7 mouse cellular contexts compared by ENCODE assay signal in genomic region chr1:52817813-52818147, GRCm38 (mm10). TPM values are rescaled to one million over a fixed set of nuclear protein-coding genes. Genes with fewer than 3 reads are reported as not detected.
DNase-seq lines count a peak whose midpoint lies in the region; ATAC-seq and TF ChIP-seq lines count a peak whose summit lies in the region.

No protein-coding gene starts in this region.

- peak overlapping the region; percentile 96 for H3K4me2 ChIP-seq in lung, embryonic 15.5 days
- peak overlapping the region; percentile 87 for H3K4me2 ChIP-seq in forebrain, embryonic 12.5 days
- H3K4me2 ChIP-seq in limb, embryonic 13.5 days (replicated peaks), result peak overlapping the region; percentile 79

- H3K4me3 ChIP-seq in lung, embryonic 15.5 days, result peak overlapping the region; percentile 73
- peak overlapping the region; percentile 66 for H3K4me3 ChIP-seq in forebrain, embryonic 12.5 days (replicated peaks)
- H3K4me3 ChIP-seq in limb, embryonic 13.5 days, result peak overlapping the region; percentile 72
- H3K4me3 ChIP-seq in small intestine, adult 2 months (ENCODE audit: low read depth, low read length), result peak overlapping the region; percentile 73

- DNase-seq in lung, adult 18-20 months, result no peak
- DNase-seq in adrenal gland, adult 18-20 months (ENCODE audit: low spot score in 2 of 2), result no peak

- no peaks in the 10 kb centered on the region for H3K27me3 ChIP-seq in lung, embryonic 15.5 days
- 0 out of 2 replicates have a peak, but pooled peaks cover 4% of the 10 kb centered on the region for H3K27me3 ChIP-seq in forebrain, embryonic 12.5 days
- H3K27me3 ChIP-seq in limb, embryonic 13.5 days, result no peaks in the 10 kb centered on the region
- H3K27me3 ChIP-seq in small intestine, adult 2 months (ENCODE audit: control insufficient read depth, insufficient read depth, low read length), result no peaks in the 10 kb centered on the region

- TF ChIP-seq POLR2A in small intestine, adult 2 months (IDR thresholded peaks at IDR 0.05; ENCODE audit: low read depth, low read length), result no peak

- no peak for ATAC-seq in lung, embryonic 15.5 days (ENCODE audit: borderline replicate concordance, extremely low read depth, low FRiP score, low TSS enrichment)
- no peak for ATAC-seq in forebrain, embryonic 12.5 days (ENCODE audit: low FRiP score)
- ATAC-seq in limb, embryonic 13.5 days (ENCODE audit: low FRiP score, low read depth), result no peak
- no peak for ATAC-seq in erythroid progenitor cell, adult 5-6 weeks (replicated peaks; ENCODE audit: low FRiP score, poor library complexity, severe bottlenecking)

- H3K9ac ChIP-seq in lung, embryonic 15.5 days, result peak overlapping the region; percentile 77
- peak overlapping the region; percentile 79 for H3K9ac ChIP-seq in forebrain, embryonic 12.5 days
- H3K9ac ChIP-seq in limb, embryonic 13.5 days, result peak overlapping the region; percentile 89

- H3K27ac ChIP-seq in lung, embryonic 15.5 days, result peak overlapping the region; percentile 75
- H3K27ac ChIP-seq in forebrain, embryonic 12.5 days, result peak overlapping the region; percentile 70; the same call in 1 of the 2 replicates
- H3K27ac ChIP-seq in limb, embryonic 13.5 days, result peak overlapping the region; percentile 87; the same call in 1 of the 2 replicates
- H3K27ac ChIP-seq in small intestine, adult 2 months (ENCODE audit: insufficient read depth, low read depth, low read length), result no peak overlapping the region; the same call in 1 of the 2 replicates

- no peaks in the 10 kb centered on the region for H3K36me3 ChIP-seq in lung, embryonic 15.5 days
- no peaks in the 10 kb centered on the region for H3K36me3 ChIP-seq in forebrain, embryonic 12.5 days (replicated peaks)
- no peaks in the 10 kb centered on the region for H3K36me3 ChIP-seq in limb, embryonic 13.5 days
- no peaks in the 10 kb centered on the region for H3K36me3 ChIP-seq in small intestine, adult 2 months (ENCODE audit: control insufficient read depth, insufficient read depth, low read length)

- WGBS in lung, embryonic 15.5 days, result 3% methylated on average over 7 of the region's 7 CpGs
- WGBS in forebrain, embryonic 12.5 days, result 4% methylated on average over 7 of the region's 7 CpGs
- 6% methylated on average over 7 of the region's 7 CpGs for WGBS in limb, embryonic 13.5 days
- WGBS in small intestine, adult 2 months, result 8% methylated on average over 7 of the region's 7 CpGs

- H3K4me1 ChIP-seq in lung, embryonic 15.5 days, result peaks cover 9% of the 10 kb centered on the region; the same call in 1 of the 2 replicates
- H3K4me1 ChIP-seq in forebrain, embryonic 12.5 days, result peaks cover 13% of the 10 kb centered on the region
- H3K4me1 ChIP-seq in limb, embryonic 13.5 days, result peaks cover 27% of the 10 kb centered on the region
- peaks cover 1% of the 10 kb centered on the region for H3K4me1 ChIP-seq in small intestine, adult 2 months (ENCODE audit: control insufficient read depth, insufficient read depth, insufficient read length, low read length)

- TF ChIP-seq CTCF in small intestine, adult 2 months (IDR thresholded peaks at IDR 0.05; ENCODE audit: extremely low read depth, insufficient read length, insufficient replicate concordance, low read depth, low read length), result no peak

- H3K9me3 ChIP-seq in lung, embryonic 15.5 days, result no peaks in the 10 kb centered on the region
- no peaks in the 10 kb centered on the region for H3K9me3 ChIP-seq in forebrain, embryonic 12.5 days
- no peaks in the 10 kb centered on the region for H3K9me3 ChIP-seq in limb, embryonic 13.5 days

RNA-seq across cellular contexts. Expression of gene Inpp1, which starts 0.3 kb away (rescaled TPM):
- 15.6 and 16.1 TPM in 2 replicates for polyA plus RNA-seq in lung, embryonic 15.5 days (2015; fragmentation: Nextera tagmentation; extraction: Ambion mirVana)
- polyA plus RNA-seq in forebrain, embryonic 12.5 days (2016; fragmentation: Nextera tagmentation; extraction: Ambion mirVana), result 12.0 and 13.2 TPM in 2 replicates
- polyA plus RNA-seq in limb, embryonic 13.5 days (2015; fragmentation: Nextera tagmentation; extraction: Ambion mirVana), result 23.6 and 27.7 TPM in 2 replicates
- polyA plus RNA-seq in small intestine, adult 2 months (2012; rRNA removed), result 2.6 and 7.5 TPM in 2 replicates
- total RNA-seq in erythroid progenitor cell, adult 5-6 weeks (2015; ENCODE audit: low replicate concordance), result 0.72 and 3.4 TPM in 2 replicates
- total RNA-seq in erythroid progenitor cell, adult 5-6 weeks (2017; ENCODE audit: low replicate concordance), result 6.2 and 6.3 TPM in 2 replicates
- total RNA-seq in adrenal gland, adult 18-20 months (2021), result 10 to 100 TPM; 23.7 to 24.9 TPM

RNA-seq across cellular contexts. Expression of gene Hibch, which starts 26.9 kb away (rescaled TPM):
- 18.1 and 19.5 TPM in 2 replicates for polyA plus RNA-seq in lung, embryonic 15.5 days (2015; fragmentation: Nextera tagmentation; extraction: Ambion mirVana)
- polyA plus RNA-seq in forebrain, embryonic 12.5 days (2016; fragmentation: Nextera tagmentation; extraction: Ambion mirVana), result 22.8 and 23.6 TPM in 2 replicates
- 25.8 and 27.2 TPM in 2 replicates for polyA plus RNA-seq in limb, embryonic 13.5 days (2015; fragmentation: Nextera tagmentation; extraction: Ambion mirVana)
- polyA plus RNA-seq in small intestine, adult 2 months (2012; rRNA removed), result 9.1 and 11.5 TPM in 2 replicates
- 8.3 and 13.0 TPM in 2 replicates for total RNA-seq in erythroid progenitor cell, adult 5-6 weeks (2015; ENCODE audit: low replicate concordance)
- total RNA-seq in erythroid progenitor cell, adult 5-6 weeks (2017; ENCODE audit: low replicate concordance), result 10.5 and 20.8 TPM in 2 replicates
- total RNA-seq in adrenal gland, adult 18-20 months (2021), result 10 to 100 TPM; 63.0 to 97.6 TPM
